Mouse (Mus musculus) liver, postnatal 0 days (tissue): ENCODE results near the gene S100a10.

Experiments used
- CTCF ChIP-seq: sonication (generic); IDR thresholded peaks from 2 replicates; pipeline ENCODE4 v1.5.1; 2016; ENCODE audit warnings: antibody characterized with exemption, low read depth
- EP300 ChIP-seq: IDR thresholded peaks from 2 replicates; pipeline ENCODE4 v1.6.1; 2016; ENCODE audit warnings: antibody characterized with exemption, low read depth, mild to moderate bottlenecking

DNA sequence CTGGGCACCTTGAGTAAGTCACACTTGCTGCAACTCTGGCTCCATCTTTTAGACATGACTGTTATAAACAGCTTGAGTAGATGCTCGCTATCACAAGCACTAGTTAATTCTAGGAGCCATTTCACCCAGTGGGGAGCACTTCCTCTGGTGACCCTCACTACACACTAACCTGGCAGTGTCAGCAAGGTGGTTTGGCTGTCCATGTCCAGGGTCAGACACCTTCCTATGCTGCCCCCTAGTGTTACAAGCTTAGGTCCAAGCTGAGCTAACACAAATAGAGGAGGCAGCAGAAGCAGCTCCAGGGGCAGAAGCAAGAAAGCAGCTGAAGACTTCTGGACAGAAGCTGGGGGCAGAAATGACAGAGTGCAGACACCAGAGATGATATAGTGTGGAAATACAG, 38.6 kb downstream of the S100a10 start:
- TF ChIP-seq CTCF (peak; percentile 78), EP300 (no peak)
